Mouse (Mus musculus) Patski (cell line): Measurements from ENCODE around the gene Vezf1. TPM values are rescaled to one million over a fixed set of nuclear protein-coding genes. Genes with fewer than 3 reads are reported as not detected.
"Not testable (repeated sequence)": the region's sequence is repeated elsewhere in the genome, so short reads cannot be mapped to it uniquely, and the experiment has no call there.

ENCODE experiments used
- ATAC-seq: fragments of 100-300 bp; one replicate; pipeline ENCODE4 v1.8.0; 2021
- CTCF ChIA-PET: fragments of 350-600 bp; sonication (Branson Sonifier 250); formaldehyde crosslinking; loops from one replicate; lab custom pipeline; 2022; ENCODE audit warnings: inconsistent platforms; lab: Charles Lee
- POLR2A ChIA-PET: fragments of 350-600 bp; sonication (Branson Sonifier 250); formaldehyde crosslinking; loops from one replicate; lab custom pipeline; 2022; ENCODE audit warnings: antibody characterized with exemption, inconsistent platforms; lab: Charles Lee
- DNase-seq: peaks from one replicate; pipeline ENCODE4 v3.0.0-alpha.2; 2011; ENCODE audit warnings: low read depth, low spot score
- H3K27me3 ChIP-seq: fragments of 371-371 bp; one replicate; pipeline ENCODE4 v1.5.1; 2021
- CTCF ChIP-seq: fragments of 100-300 bp; IDR thresholded peaks from one replicate; pipeline ENCODE4 v1.5.1; 2021
- in situ Hi-C: fragments of 300-500 bp; cut with MboI; formaldehyde crosslinking; loops from 3 replicates; pipeline ENCODE4 v1.11.1; 2018; ENCODE audit warnings: low pct_unique_long_range_greater_than_20kb, mixed read lengths
- polyA plus RNA-seq: library from polyadenylated mRNA; unstranded; gene quantifications from one replicate; pipeline ENCODE4 v1.2.3, GENCODE M21; 2021

Gene Vezf1
- polyA plus RNA-seq, 1 experiment from 2014 or later: 56.7 TPM

- in situ Hi-C loops: no loop called here
- H3K27me3 ChIP-seq: no peaks in the 10 kb centered on the region
- no peak for TF ChIP-seq CTCF
- ATAC-seq: no peak
- CTCF ChIA-PET: no interaction called here
- POLR2A ChIA-PET: interaction anchor here (0.6 kb wide), 1 partner anchor 344 kb away, joined by 3 read pairs; no protein-coding TSS in a partner anchor
- no peak for DNase-seq
These were observed 29.0 kb upstream of the Vezf1 start for GRCm38 (mm10) chr11:88039066-88039465.

- no peaks in the 10 kb centered on the region for H3K27me3 ChIP-seq
- in situ Hi-C loops: no loop called here
- no peak for DNase-seq
- TF ChIP-seq CTCF: no peak
- ChIA-PET CTCF (interaction anchor here (1.3 kb wide), 1 partner anchor 60 kb away, joined by 3 read pairs; no protein-coding TSS in a partner anchor), POLR2A (no interaction called here)
- ATAC-seq: no peak
These were observed 23.8 kb upstream of the Vezf1 start for GRCm38 (mm10) chr11:88044314-88044713.

- in situ Hi-C loops: loop anchor here (5.0 kb wide), 1 partner anchor 58 kb away; the partner anchor contains the start of gene Dynll2
- H3K27me3 ChIP-seq, ATAC-seq, POLR2A ChIA-PET, CTCF ChIA-PET, DNase-seq: not testable (repeated sequence)
These were observed 22.9 kb upstream of the Vezf1 start for GRCm38 (mm10) chr11:88045159-88045558.

GRCm38 (mm10) chr11:88045878-88046277, 22.2 kb upstream of the Vezf1 start:
- no peak for DNase-seq
- ATAC-seq: no peak
- POLR2A ChIA-PET: no interaction called here
- H3K27me3 ChIP-seq: no peaks in the 10 kb centered on the region
- CTCF ChIA-PET: interaction anchor here (0.9 kb wide), 1 partner anchor 71 kb away, joined by 3 read pairs; no protein-coding TSS in a partner anchor
- TF ChIP-seq CTCF: no peak
- in situ Hi-C loops: loop anchor here (5.0 kb wide), 1 partner anchor 59 kb away; the partner anchor contains the start of gene Dynll2

GRCm38 (mm10) chr11:88046323-88046937, 21.6 kb upstream of the Vezf1 start:
- no peaks in the 10 kb centered on the region for H3K27me3 ChIP-seq
- in situ Hi-C loops: loop anchor here (5.0 kb wide), 1 partner anchor 59 kb away; the partner anchor contains the start of gene Dynll2
- no peak for ATAC-seq
- DNase-seq: no peak
- TF ChIP-seq CTCF: no peak
- ChIA-PET CTCF (interaction anchor here (0.9 to 1.0 kb wide), 2 partner anchors 13 to 71 kb away, joined by 3 read pairs; no protein-coding TSS in a partner anchor), POLR2A (interaction anchor here (1.0 to 1.3 kb wide), 2 partner anchors 11 to 29 kb away, joined by 3 to 7 read pairs; no protein-coding TSS in a partner anchor)

GRCm38 (mm10) chr11:88046944-88047794, 20.9 kb upstream of the Vezf1 start, which contains the start of gene Srsf1:
TSS of gene Srsf1 (plus strand) at chr11:88047373.
- TF ChIP-seq CTCF: no peak
- H3K27me3 ChIP-seq: no peaks in the 10 kb centered on the region
- peak; percentile 85 for DNase-seq
- ChIA-PET CTCF (interaction anchor here (0.9 to 1.0 kb wide), 2 partner anchors 12 to 72 kb away, joined by 3 read pairs; no protein-coding TSS in a partner anchor), POLR2A (interaction anchor here (0.6 to 1.3 kb wide), 6 partner anchors 10 to 809 kb away, joined by 3 to 7 read pairs (median 3); no protein-coding TSS in a partner anchor)
- peak; percentile 84 for ATAC-seq
- in situ Hi-C loops: loop anchor here (5.0 kb wide), 1 partner anchor 60 kb away; the partner anchor contains the start of gene Dynll2

GRCm38 (mm10) chr11:88047871-88048531, 20.1 kb upstream of the Vezf1 start:
- in situ Hi-C loops: loop anchor here (5.0 kb wide), 1 partner anchor 61 kb away; the partner anchor contains the start of gene Dynll2
- ATAC-seq (no peak), DNase-seq (no peak)
- CTCF ChIA-PET: interaction anchor here (0.8 to 1.2 kb wide), 2 partner anchors 11 to 73 kb away, joined by 3 to 5 read pairs; no protein-coding TSS in a partner anchor
- POLR2A ChIA-PET: interaction anchor here (0.6 to 1.5 kb wide), 8 partner anchors 9 to 808 kb away, joined by 3 to 7 read pairs (median 4); no protein-coding TSS in a partner anchor
- TF ChIP-seq CTCF: no peak
- no peaks in the 10 kb centered on the region for H3K27me3 ChIP-seq

GRCm38 (mm10) chr11:88048961-88049670, 19.0 kb upstream of the Vezf1 start:
- ChIA-PET CTCF (interaction anchor here (1.2 kb wide), 1 partner anchor 74 kb away, joined by 5 read pairs; no protein-coding TSS in a partner anchor), POLR2A (interaction anchor here (0.8 to 1.5 kb wide), 3 partner anchors 8 to 148 kb away, joined by 3 to 7 read pairs (median 7); no protein-coding TSS in a partner anchor)
- TF ChIP-seq CTCF: no peak
- H3K27me3 ChIP-seq: no peaks in the 10 kb centered on the region
- in situ Hi-C loops: loop anchor here (5.0 kb wide), 1 partner anchor 62 kb away; the partner anchor contains the start of gene Dynll2
- ATAC-seq (no peak), DNase-seq (no peak)

- no peak for TF ChIP-seq CTCF
- CTCF ChIA-PET: no interaction called here
- DNase-seq (no peak), ATAC-seq (no peak)
- POLR2A ChIA-PET: interaction anchor here (1.5 kb wide), 1 partner anchor 8 kb away, joined by 7 read pairs; no protein-coding TSS in a partner anchor
- no peaks in the 10 kb centered on the region for H3K27me3 ChIP-seq
- in situ Hi-C loops: loop anchor here (5.0 to 10.0 kb wide), 2 partner anchors 62 to 775 kb away; partner anchors contain the start of gene Dynll2
These were observed 18.3 kb upstream of the Vezf1 start for GRCm38 (mm10) chr11:88049732-88050131.
